11 mouse cellular contexts compared by ENCODE assay signal in the genomic region with DNA sequence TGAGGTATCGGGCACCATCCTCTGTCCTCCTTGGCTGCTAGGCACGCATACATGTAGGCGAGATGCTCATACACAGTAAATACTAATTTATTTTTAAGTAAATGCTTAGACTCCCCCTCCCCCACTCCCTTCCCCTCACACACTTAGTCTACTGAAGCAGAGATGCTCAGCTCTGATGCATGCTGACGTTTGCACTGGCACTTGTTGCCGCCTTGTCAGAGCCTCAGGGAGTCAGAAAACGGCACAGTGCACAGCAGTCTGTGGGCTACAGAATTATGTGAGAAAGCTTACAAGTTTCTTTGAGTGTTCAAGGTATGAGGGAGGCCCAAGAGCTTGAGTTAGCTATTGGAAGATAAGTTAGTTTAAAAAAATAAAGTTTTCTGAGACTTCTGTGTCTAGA.
"Had no signal": no experiment of that assay in that cellular context is flagged by ENCODE, and none has a peak within 500 bp of the region (broad histone marks: within the 10 kb centered on the region; RNA-seq: fewer than 3 reads in every experiment).

No protein-coding gene starts in this region.

- DNase-seq: lung, adult 18-20 months; lung, embryonic 14.5 days; lung, postnatal 14 days; lung, postnatal 36 days; right cerebral cortex, adult 18-20 months; right cerebral cortex, postnatal 25 days; right cerebral cortex, postnatal 4 days; spleen, adult 18-20 months; thymus, adult 18-20 months; thymus, postnatal 14 days; thymus, postnatal 36 days had no signal
